Mouse (Mus musculus) gastrocnemius, postnatal 10 days (tissue): ENCODE results near the gene Gm28919. TPM values are rescaled to one million over a fixed set of nuclear protein-coding genes. Genes with fewer than 3 reads are reported as not detected.
"Not testable (repeated sequence)": the region's sequence is repeated elsewhere in the genome, so short reads cannot be mapped to it uniquely, and the experiment has no call there.

Experiments
- DNase-seq: peaks from one replicate; pipeline ENCODE4 v3.0.0; 2021; ENCODE audit warnings: mixed read lengths
- long read RNA-seq, 2 experiments: library from polyadenylated mRNA; stranded (forward); transcript quantifications; one replicate each; pipeline ENCODE4 v2.0.0; 2021
- total RNA-seq, 2 experiments: library from RNA; stranded (reverse); gene quantifications; 2 replicates each; pipeline ENCODE4 v1.2.3; 2021

Gene Gm28919
- not detected for total RNA-seq
- long read RNA-seq, experiment 1: 0 reads
- long read RNA-seq, experiment 2: 0 reads

DNA sequence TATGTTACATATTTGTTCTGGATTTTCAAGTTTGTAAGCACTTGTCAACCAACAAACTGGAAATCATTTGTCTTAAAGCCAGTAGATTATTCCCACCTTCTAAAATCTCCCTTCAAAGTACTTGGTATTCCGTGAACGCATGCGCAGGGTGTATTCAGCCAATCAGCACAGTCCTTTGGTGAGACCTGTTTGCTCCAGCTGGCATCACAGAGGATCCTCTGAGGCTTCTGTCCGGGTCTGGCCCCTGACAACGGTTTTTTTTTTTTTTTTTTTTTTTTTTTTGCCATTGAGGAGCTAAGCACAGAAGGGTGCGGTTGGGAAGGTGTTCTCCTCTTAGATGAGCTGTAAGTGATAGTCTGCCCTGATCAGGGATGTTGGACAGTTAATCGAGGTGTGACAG, at the start of gene Gm28919:
TSS of gene Gm28919 (plus strand) at position 301 of the 400 bp plus-strand sequence.
- DNase-seq: not testable (repeated sequence)

Other genes starting within 250 kb of the Gm28919 start
- not detected for gene Gm21719, start 99.3 kb downstream of the Gm28919 start, total RNA-seq